Mouse (Mus musculus): Measurements from ENCODE around the gene Psmb8.

Gene Psmb8

GRCm38 (mm10) chr17:34196941-34197894 lies at the start of gene Psmb8:
Gene Psmb8, plus strand, starts transcription at chr17:34197721.
- peak; percentile 90 to 91 for DNase-seq (ENCODE audit: low spot score in 2 of 2)

- DNase-seq (ENCODE audit: low spot score in 2 of 2), result peak; percentile 49 to 54
These were observed 44.6 kb upstream of the Psmb8 start, which contains the start of gene H2-DMb1 for GRCm38 (mm10) chr17:34152923-34153322. Gene H2-DMb1, plus strand, starts transcription at chr17:34153072.

GRCm38 (mm10) chr17:34155534-34155933 lies 42.0 kb upstream of the Psmb8 start:
- no peak for DNase-seq (ENCODE audit: low spot score in 2 of 2)

- DNase-seq (ENCODE audit: low spot score in 2 of 2), result no peak
These were observed 33.2 kb upstream of the Psmb8 start for GRCm38 (mm10) chr17:34164202-34164895.

GRCm38 (mm10) chr17:34165033-34165730 lies 32.3 kb upstream of the Psmb8 start:
- no peak for DNase-seq (ENCODE audit: low spot score in 2 of 2)

- peak in 1 of 2 experiments; percentile 37 for DNase-seq (ENCODE audit: low spot score in 2 of 2)
These were observed 28.2 kb upstream of the Psmb8 start for GRCm38 (mm10) chr17:34169279-34169678.

GRCm38 (mm10) chr17:34170487-34170876 lies 27.0 kb upstream of the Psmb8 start:
- no peak for DNase-seq (ENCODE audit: low spot score in 2 of 2)

GRCm38 (mm10) chr17:34170877-34171498 lies 26.5 kb upstream of the Psmb8 start:
- peak; percentile 55 to 75 for DNase-seq (ENCODE audit: low spot score in 2 of 2)

GRCm38 (mm10) chr17:34172528-34172927 lies 25.0 kb upstream of the Psmb8 start:
- DNase-seq (ENCODE audit: low spot score in 2 of 2), result no peak

- DNase-seq (ENCODE audit: low spot score in 2 of 2), result no peak
These were observed 23.4 kb upstream of the Psmb8 start for GRCm38 (mm10) chr17:34174075-34174474.

- DNase-seq (ENCODE audit: low spot score in 2 of 2), result no peak
These were observed 20.3 kb upstream of the Psmb8 start for GRCm38 (mm10) chr17:34177179-34177578.

- DNase-seq (ENCODE audit: low spot score in 2 of 2), result no peak
These were observed 18.5 kb upstream of the Psmb8 start for GRCm38 (mm10) chr17:34179019-34179418.

GRCm38 (mm10) chr17:34179913-34180859 lies 17.3 kb upstream of the Psmb8 start:
- no peak for DNase-seq (ENCODE audit: low spot score in 2 of 2)

GRCm38 (mm10) chr17:34183564-34184219 lies 13.8 kb upstream of the Psmb8 start:
- DNase-seq (ENCODE audit: low spot score in 2 of 2), result no peak

GRCm38 (mm10) chr17:34185526-34185925 lies 12.0 kb upstream of the Psmb8 start:
- no peak for DNase-seq (ENCODE audit: low spot score in 2 of 2)

GRCm38 (mm10) chr17:34186885-34187260 lies 10.6 kb upstream of the Psmb8 start:
- no peak for DNase-seq (ENCODE audit: low spot score in 2 of 2)

- DNase-seq (ENCODE audit: low spot score in 2 of 2), result peak; percentile 95 to 98
These were observed 10.1 kb upstream of the Psmb8 start, which contains the start of the genes Tap1 and Psmb9 for GRCm38 (mm10) chr17:34187261-34187916. Gene Tap1, plus strand, starts transcription at chr17:34187553. Gene Psmb9, minus strand, starts transcription at chr17:34187764.

GRCm38 (mm10) chr17:34188010-34188409 lies 9.5 kb upstream of the Psmb8 start:
- DNase-seq (ENCODE audit: low spot score in 2 of 2), result peak in 1 of 2 experiments; percentile 41

- DNase-seq (ENCODE audit: low spot score in 2 of 2), result no peak
These were observed 8.5 kb upstream of the Psmb8 start for GRCm38 (mm10) chr17:34188986-34189385.

All from heart, adult 9 months (tissue).